Mouse (Mus musculus) forebrain, embryonic 14.5 days (tissue): Measurements from ENCODE around the gene Fstl5. TPM values are rescaled to one million over a fixed set of nuclear protein-coding genes. Genes with fewer than 3 reads are reported as not detected.

Experiments
- ATAC-seq: fragments of 200-750 bp; cut with Nextera tagmentation; 2 replicates; pipeline ENCODE4 v1.8.0; 2017; ENCODE audit warnings: mild to moderate bottlenecking, moderate library complexity
- DNase-seq: peaks from one replicate; pipeline ENCODE4 v3.0.0-alpha.2; 2015; ENCODE audit warnings: low spot score
- H3K27ac ChIP-seq: fragments of 300-500 bp; sonication (generic); 2 replicates; pipeline ENCODE4 v1.5.1; 2014; ENCODE audit warnings: low read depth, mild to moderate bottlenecking, control low read depth, low read length, moderate library complexity
- H3K27me3 ChIP-seq: fragments of 300-500 bp; sonication (generic); replicated peaks from 2 replicates; pipeline ENCODE4 v1.6.1; 2014; ENCODE audit warnings: low read length, control low read depth, mixed read lengths; ENCODE audit not compliant: control insufficient read depth, insufficient read depth
- H3K36me3 ChIP-seq: fragments of 300-500 bp; sonication (generic); 2 replicates; pipeline ENCODE4 v1.6.1; 2014; ENCODE audit warnings: low read length, control low read depth; ENCODE audit not compliant: control insufficient read depth, insufficient read depth
- H3K4me1 ChIP-seq: fragments of 300-500 bp; sonication (generic); 2 replicates; pipeline ENCODE4 v1.6.1; 2014; ENCODE audit warnings: antibody characterized with exemption, low read length, control low read depth; ENCODE audit not compliant: control insufficient read depth, insufficient read depth
- H3K4me2 ChIP-seq: fragments of 300-500 bp; sonication (generic); 2 replicates; pipeline ENCODE4 v1.6.1; 2014; ENCODE audit warnings: mild to moderate bottlenecking, control low read depth, low read length
- H3K4me3 ChIP-seq: fragments of 300-500 bp; sonication (generic); 2 replicates; pipeline ENCODE4 v1.5.1; 2014; ENCODE audit warnings: low read depth, low read length, control low read depth
- H3K9ac ChIP-seq: fragments of 300-500 bp; sonication (generic); 2 replicates; pipeline ENCODE4 v1.6.1; 2014; ENCODE audit warnings: mild to moderate bottlenecking, low read length, control low read depth, moderate library complexity
- H3K9me3 ChIP-seq: fragments of 300-500 bp; sonication (generic); replicated peaks from 2 replicates; pipeline ENCODE4 v1.6.1; 2016; ENCODE audit warnings: low read length, control low read depth, mixed read lengths; ENCODE audit not compliant: control insufficient read depth
- WGBS: fragments of 180-500 bp; shearing (Covaris S2); extraction: QIAGEN DNeasy Blood & Tissue Kit; methylation state at CpG from one replicate; pipeline ENCODE4 v1.1.7; 2014; 5-methylcytosine and 5-hydroxymethylcytosine counted together
- polyA plus RNA-seq: library from polyadenylated mRNA; unstranded; fragments of >200 nt; fragmentation: Nextera tagmentation; extraction: Ambion mirVana; gene quantifications from 2 replicates; pipeline ENCODE4 v1.2.1, GENCODE M21; 2014

The Fstl5 gene
- polyA plus RNA-seq, 1 experiment from 2014 or later: 37.3 TPM

DNA sequence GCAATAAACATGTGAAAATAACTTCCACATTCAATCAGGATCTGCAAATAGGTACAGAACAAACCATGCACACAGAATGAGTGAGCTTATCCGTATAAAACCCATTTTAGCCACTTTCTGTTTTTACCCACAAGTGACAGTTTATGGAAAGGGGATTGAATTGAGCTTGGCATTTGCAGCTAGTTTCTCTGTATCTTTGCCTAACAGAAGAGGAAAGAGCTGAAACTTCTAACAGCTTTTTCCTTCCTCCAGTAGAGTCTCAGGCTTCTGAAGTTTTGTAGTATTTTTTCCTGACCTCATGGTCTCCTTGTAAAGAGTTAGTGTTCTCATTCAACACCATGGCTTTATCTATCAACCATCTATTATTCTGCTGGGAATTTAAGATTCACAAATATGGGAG, 177.3 kb downstream of the Fstl5 start:
- H3K4me3 ChIP-seq: no peak overlapping the region
- 81% methylated on average over 1 of the region's 1 CpGs for WGBS
- H3K36me3 ChIP-seq: no peaks in the 10 kb centered on the region
- H3K27me3 ChIP-seq: no peaks in the 10 kb centered on the region
- no peak overlapping the region for H3K9ac ChIP-seq
- no peak overlapping the region for H3K27ac ChIP-seq
- no peak overlapping the region for H3K4me2 ChIP-seq
- H3K4me1 ChIP-seq: no peaks in the 10 kb centered on the region
- no peaks in the 10 kb centered on the region for H3K9me3 ChIP-seq
- ATAC-seq: no peak
- DNase-seq: no peak

DNA sequence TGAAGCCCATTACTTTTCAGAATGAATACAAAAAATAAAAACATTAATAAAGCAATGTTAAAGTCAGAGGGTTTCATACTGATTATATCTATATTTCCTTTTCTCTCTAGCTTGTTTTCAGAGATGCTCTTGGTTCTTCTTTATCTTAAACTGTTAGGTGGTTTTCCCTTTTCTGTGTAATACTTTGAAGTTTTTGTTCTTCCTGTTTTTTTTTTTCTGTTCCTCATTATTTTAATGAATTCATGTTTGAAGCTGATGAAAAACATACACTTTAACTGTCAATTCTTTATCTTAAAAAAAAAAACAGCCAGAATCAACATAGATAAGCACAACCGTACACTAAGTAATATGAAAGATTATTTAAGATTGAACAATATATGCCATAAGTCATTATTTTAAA, 218.9 kb downstream of the Fstl5 start:
- H3K9ac ChIP-seq: no peak overlapping the region
- no peak for DNase-seq
- no peak overlapping the region for H3K4me2 ChIP-seq
- no peaks in the 10 kb centered on the region for H3K27me3 ChIP-seq
- H3K4me1 ChIP-seq: no peaks in the 10 kb centered on the region
- H3K9me3 ChIP-seq: no peaks in the 10 kb centered on the region
- no peak for ATAC-seq
- H3K27ac ChIP-seq: no peak overlapping the region
- 91% methylated on average over 1 of the region's 1 CpGs for WGBS
- H3K4me3 ChIP-seq: no peak overlapping the region
- no peaks in the 10 kb centered on the region for H3K36me3 ChIP-seq

DNA sequence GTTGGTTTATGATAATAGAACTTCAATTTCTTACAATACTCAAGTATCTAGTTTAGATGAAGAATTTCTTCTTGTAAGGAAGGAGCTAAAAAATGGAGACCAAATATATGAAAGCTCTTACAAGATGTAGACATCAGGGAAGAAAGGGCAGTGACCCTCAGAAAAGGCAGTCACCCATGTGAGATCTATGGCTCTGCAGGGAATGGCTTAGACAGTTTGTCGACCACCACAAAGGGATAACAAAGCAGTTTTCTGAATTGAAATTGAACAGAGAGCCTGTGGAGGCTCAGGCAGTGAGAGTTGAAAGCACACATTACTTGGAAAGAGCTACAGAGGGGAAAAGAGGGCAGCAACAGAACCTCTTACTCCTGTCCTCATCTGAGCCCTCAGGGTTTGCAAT, 220.3 kb downstream of the Fstl5 start:
- no peak overlapping the region for H3K9ac ChIP-seq
- H3K27me3 ChIP-seq: no peaks in the 10 kb centered on the region
- no peak for ATAC-seq
- no peak overlapping the region for H3K4me2 ChIP-seq
- no peak for DNase-seq
- no peaks in the 10 kb centered on the region for H3K4me1 ChIP-seq
- WGBS: 3% methylated on average over 1 of the region's 1 CpGs
- no peaks in the 10 kb centered on the region for H3K9me3 ChIP-seq
- H3K36me3 ChIP-seq: no peaks in the 10 kb centered on the region
- no peak overlapping the region for H3K4me3 ChIP-seq
- no peak overlapping the region for H3K27ac ChIP-seq

DNA sequence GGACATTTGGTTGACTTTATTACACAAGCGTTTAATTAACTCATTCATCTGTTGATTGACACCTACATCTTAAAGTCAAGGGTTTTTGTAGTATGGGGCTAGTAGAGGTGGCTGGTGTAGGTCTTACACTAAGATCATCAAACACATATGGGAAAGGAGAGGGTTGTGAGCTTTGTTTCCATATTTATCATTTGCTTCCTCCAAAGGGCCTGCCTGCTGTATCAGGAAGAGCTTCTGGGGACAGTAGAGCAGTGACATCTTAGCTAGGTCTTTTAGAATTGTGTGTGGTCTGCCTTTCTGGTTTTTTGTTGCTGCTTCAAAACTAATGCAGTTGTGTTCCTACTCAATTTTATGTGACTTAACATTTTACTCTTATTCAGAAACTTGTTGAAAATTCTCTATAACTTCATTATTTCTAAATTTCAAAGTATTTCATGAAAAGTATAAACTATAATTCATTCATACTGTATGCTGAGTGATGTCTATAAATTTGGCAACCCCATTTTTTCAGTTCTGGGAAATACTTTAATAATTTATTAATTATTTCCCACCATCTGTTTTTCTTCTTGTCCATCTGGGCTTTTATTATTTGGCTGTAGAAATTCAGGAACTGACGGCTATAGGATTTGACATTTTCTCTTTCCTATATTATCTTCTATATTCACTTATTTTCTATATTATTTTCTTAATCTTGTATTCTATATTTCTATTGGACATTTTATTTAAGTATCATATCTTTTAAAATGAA, 227.1 kb downstream of the Fstl5 start:
- WGBS: 84% methylated on average over 2 of the region's 2 CpGs
- no peaks in the 10 kb centered on the region for H3K4me1 ChIP-seq
- no peaks in the 10 kb centered on the region for H3K36me3 ChIP-seq
- DNase-seq (peak; percentile 4), ATAC-seq (no peak)
- no peak overlapping the region for H3K9ac ChIP-seq
- H3K27ac ChIP-seq: no peak overlapping the region
- H3K9me3 ChIP-seq: no peaks in the 10 kb centered on the region
- no peak overlapping the region for H3K4me3 ChIP-seq
- no peak overlapping the region for H3K4me2 ChIP-seq
- H3K27me3 ChIP-seq: no peaks in the 10 kb centered on the region

DNA sequence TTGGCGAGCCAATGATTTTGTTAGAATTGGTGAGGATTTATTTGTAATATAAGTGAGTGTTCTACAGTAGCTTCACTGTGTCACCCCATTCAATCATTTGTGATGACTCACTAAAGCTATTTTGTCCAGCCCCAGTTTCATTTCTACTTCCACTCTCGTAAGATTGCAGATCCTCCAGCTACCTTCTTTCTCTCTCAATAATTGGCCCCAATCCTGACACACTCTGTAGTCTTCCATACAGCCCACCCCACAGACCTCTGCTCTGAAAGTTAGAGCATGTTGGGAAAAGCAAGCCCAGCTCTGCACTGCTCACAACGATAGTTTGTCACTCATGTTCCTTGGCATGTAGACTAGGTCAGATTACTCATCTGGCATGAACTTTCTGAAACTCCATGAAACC, 242.9 kb downstream of the Fstl5 start:
- Histone ChIP-seq H3K27ac (no peak overlapping the region), H3K9ac (no peak overlapping the region), H3K36me3 (no peaks in the 10 kb centered on the region), H3K4me2 (no peak overlapping the region), H3K9me3 (no peaks in the 10 kb centered on the region; the same call in 1 of the 2 replicates), H3K4me3 (no peak overlapping the region), H3K4me1 (no peaks in the 10 kb centered on the region), H3K27me3 (no peaks in the 10 kb centered on the region)
- 93% methylated on average over 3 of the region's 3 CpGs for WGBS
- ATAC-seq (no peak), DNase-seq (no peak)

DNA sequence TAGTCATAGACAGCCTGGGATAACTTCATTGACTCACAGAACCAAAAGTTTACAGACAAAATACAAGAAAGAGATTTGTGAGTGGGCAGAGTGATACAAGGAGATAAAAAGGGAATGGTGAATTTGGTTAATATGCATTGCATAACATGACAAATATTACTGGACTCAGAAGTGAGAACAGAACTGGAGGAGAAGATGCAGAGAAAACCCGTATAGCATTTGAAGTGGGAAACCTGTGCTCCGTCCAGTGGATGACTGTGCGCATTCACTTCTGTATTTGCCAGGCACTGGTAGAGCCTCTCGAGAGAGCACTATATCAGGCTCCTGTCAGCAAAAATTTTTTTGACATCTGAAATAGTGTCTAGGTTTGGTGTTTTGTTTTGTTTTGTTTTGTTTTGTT, 245.5 kb downstream of the Fstl5 start:
- Histone ChIP-seq H3K4me2 (no peak overlapping the region), H3K4me3 (no peak overlapping the region), H3K27ac (no peak overlapping the region), H3K27me3 (no peaks in the 10 kb centered on the region), H3K4me1 (no peaks in the 10 kb centered on the region), H3K36me3 (no peaks in the 10 kb centered on the region), H3K9me3 (no peaks in the 10 kb centered on the region; the same call in 1 of the 2 replicates), H3K9ac (no peak overlapping the region)
- DNase-seq (no peak), ATAC-seq (no peak)
- 94% methylated on average over 4 of the region's 4 CpGs for WGBS

DNA sequence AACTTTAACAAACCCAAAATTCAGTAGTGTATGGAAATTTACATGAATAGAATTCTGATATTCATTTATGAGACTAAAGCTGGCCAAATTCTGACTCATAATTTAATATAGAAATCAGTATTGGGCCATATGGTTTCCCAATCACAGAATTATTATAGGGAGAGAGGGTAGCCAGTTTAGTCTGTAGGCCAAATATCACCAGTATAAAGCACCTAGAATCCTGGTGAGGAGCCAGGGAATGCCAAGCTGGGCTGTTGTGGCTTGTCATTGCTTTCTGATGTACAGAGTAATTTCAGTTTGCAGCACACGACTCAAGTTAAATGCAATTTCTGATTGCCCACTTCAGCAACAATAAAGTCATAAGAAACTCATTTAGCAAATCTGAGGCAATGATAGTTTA, 248.4 kb downstream of the Fstl5 start:
- H3K9ac ChIP-seq: no peak overlapping the region
- no peak overlapping the region for H3K4me2 ChIP-seq
- 91% methylated on average over 1 of the region's 1 CpGs for WGBS
- H3K36me3 ChIP-seq: no peaks in the 10 kb centered on the region
- H3K4me3 ChIP-seq: no peak overlapping the region
- DNase-seq (no peak), ATAC-seq (no peak)
- no peaks in the 10 kb centered on the region for H3K27me3 ChIP-seq
- H3K9me3 ChIP-seq: no peaks in the 10 kb centered on the region; the same call in 1 of the 2 replicates
- no peak overlapping the region for H3K27ac ChIP-seq
- no peaks in the 10 kb centered on the region for H3K4me1 ChIP-seq

DNA sequence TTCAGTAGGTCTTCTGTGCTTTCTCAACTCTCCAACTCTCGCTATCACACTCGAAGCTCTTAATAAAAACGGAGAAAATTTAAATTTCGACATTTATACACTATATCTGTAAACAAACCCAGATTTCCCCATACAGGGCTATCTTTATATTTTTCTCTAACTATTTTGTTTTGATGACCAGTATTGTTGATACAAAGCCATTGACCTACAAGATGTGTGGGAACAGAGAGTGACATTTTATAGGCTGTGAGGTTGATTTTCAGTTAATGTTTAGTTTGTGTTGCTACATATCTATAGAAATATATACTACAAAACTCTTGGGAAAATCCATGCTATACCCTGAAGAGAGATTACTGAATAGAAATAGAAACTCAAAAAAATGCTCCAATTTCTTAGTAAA, 262.9 kb downstream of the Fstl5 start:
- H3K27me3 ChIP-seq: no peaks in the 10 kb centered on the region
- H3K4me3 ChIP-seq: no peak overlapping the region
- H3K4me2 ChIP-seq: no peak overlapping the region
- H3K9ac ChIP-seq: no peak overlapping the region
- no peaks in the 10 kb centered on the region for H3K4me1 ChIP-seq
- no peaks in the 10 kb centered on the region for H3K9me3 ChIP-seq
- ATAC-seq: no peak
- no peaks in the 10 kb centered on the region for H3K36me3 ChIP-seq
- WGBS: 90% methylated on average over 4 of the region's 4 CpGs
- no peak overlapping the region for H3K27ac ChIP-seq
- DNase-seq: no peak

DNA sequence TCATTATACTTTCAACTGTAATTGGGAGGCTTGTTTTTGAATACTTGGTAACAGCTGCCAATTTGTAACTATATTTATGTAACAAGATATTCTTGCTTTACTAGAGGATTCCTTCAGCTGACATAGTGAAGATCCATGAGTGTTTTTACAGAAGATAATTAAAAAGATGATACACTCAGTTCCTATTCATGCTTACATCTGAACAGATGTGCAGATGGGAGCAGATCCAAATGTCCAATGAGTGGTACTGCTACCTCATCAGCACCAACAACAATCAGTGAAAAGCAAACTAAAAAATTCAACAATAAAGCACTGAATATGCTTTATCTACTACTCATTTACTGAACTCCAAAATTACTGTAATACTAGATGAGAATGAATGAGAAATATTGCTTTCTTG, 292.9 kb downstream of the Fstl5 start:
- DNase-seq (peak; percentile 16), ATAC-seq (no peak)
- H3K4me2 ChIP-seq: no peak overlapping the region
- no peaks in the 10 kb centered on the region for H3K36me3 ChIP-seq
- H3K27ac ChIP-seq: no peak overlapping the region
- H3K9ac ChIP-seq: no peak overlapping the region
- H3K27me3 ChIP-seq: no peaks in the 10 kb centered on the region
- H3K9me3 ChIP-seq: no peaks in the 10 kb centered on the region
- no peak overlapping the region for H3K4me3 ChIP-seq
- H3K4me1 ChIP-seq: no peaks in the 10 kb centered on the region
